Mouse (Mus musculus): ENCODE data around the gene Celsr1.

DNA sequence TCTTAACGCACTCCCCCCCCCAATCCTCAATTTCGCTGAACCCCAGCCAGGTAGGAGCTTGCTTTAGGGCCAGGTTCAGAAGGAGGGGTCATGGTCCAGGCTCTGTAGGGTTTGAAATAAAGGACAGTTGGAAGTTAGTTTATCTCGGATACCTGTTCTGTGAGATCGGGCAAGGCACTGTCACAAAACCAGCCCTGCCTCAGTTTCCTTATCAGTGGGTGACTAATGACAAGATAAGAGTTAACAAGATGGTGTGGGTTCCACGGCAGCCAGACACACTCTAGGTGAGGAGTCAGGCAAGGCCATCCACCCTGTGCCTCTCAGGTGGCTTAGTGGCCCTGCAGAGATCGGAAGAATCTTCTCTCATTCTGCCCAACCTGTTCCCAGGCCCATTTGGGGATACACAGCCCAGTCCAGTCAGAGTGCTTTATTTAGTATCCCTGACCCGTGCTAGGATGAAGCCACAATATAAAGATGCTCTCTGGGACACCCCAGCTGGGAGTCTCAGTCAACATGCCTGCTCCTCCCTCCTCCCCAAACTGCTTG lies 26.3 kb upstream of the Celsr1 start:
- TF ChIP-seq CTCF (IDR thresholded peaks at IDR 0.05; ENCODE audit: low read depth, low read length) (no peak), POLR2A (IDR thresholded peaks at IDR 0.05; ENCODE audit: extremely low read depth, insufficient read depth, low read length) (no peak)
